Mouse (Mus musculus) adrenal gland, adult 10 weeks (tissue): ENCODE measurements around the gene Zfp560. TPM values are rescaled to one million over a fixed set of nuclear protein-coding genes. Genes with fewer than 3 reads are reported as not detected.

Experiments
- polyA plus RNA-seq: library from polyadenylated mRNA; stranded (reverse); fragments of 350-450 nt; fragmentation: Illumina TruSeq; extraction: RNeasy Lipid Tissue Mini Kit (QIAGEN cat#74804); gene quantifications from one replicate; pipeline ENCODE4 v1.2.3, GENCODE M21; 2014; ENCODE audit warnings: low read depth, low replicate concordance

Zfp560 gene
- polyA plus RNA-seq, result 22.3 TPM

GRCm38 (mm10) chr9:20384532-20385342 is at the start of gene Zfp560:
TSS of gene Zfp560 (minus strand) at chr9:20385177.

DNA sequence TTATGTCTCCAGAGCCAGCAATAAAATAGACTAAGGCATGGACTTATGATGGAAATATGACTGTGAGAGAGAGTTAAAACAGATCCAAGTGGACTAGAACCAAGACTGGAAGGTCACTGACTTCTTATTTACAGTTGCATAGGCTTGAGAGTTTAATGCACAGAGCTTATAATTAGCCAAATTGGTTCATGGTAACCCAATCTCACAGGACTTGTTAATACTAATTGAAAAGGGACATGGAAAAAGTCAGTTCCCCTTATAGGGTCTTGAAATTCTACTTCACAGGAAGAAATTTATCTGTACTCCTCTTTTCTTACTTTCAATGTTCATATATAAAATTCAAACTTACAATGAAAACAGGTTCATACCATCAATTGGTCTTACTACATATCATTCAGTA is 49.0 kb downstream of the Zfp560 start, which contains the start of gene Olfr18:
Gene Olfr18 (minus strand): TSS at position 101 of the 400 bp plus-strand sequence.

GRCm38 (mm10) chr9:20298232-20298631 is 86.7 kb downstream of the Zfp560 start, which contains the start of gene Olfr873:
TSS of gene Olfr873 (plus strand) at chr9:20298532.

Other genes with a start within 250 kb of the Zfp560 start
- not detected for gene Olfr870, start 211.1 kb downstream of the Zfp560 start, polyA plus RNA-seq
- not detected for gene Olfr871, start 173.0 kb downstream of the Zfp560 start, polyA plus RNA-seq
- gene Olfr872, start 148.1 kb downstream of the Zfp560 start, polyA plus RNA-seq, result not detected
- gene Olfr39, start 102.8 kb downstream of the Zfp560 start, polyA plus RNA-seq, result not detected
- gene Olfr873, start 86.6 kb downstream of the Zfp560 start, polyA plus RNA-seq, result not detected
- gene Olfr18, start 49.1 kb downstream of the Zfp560 start, polyA plus RNA-seq, result not detected
- gene Zfp26, start 75.0 kb upstream of the Zfp560 start, polyA plus RNA-seq, result 30.8 TPM
- 81.1 TPM for gene Zfp426, start 107.6 kb upstream of the Zfp560 start, polyA plus RNA-seq
- 62.3 TPM for gene Zfp266, start 136.2 kb upstream of the Zfp560 start, polyA plus RNA-seq
- gene Zfp846, start 196.1 kb upstream of the Zfp560 start, polyA plus RNA-seq, result 19.2 TPM